ENCODE assay signal across 32 mouse cellular contexts in genomic region chr12:98973461-98973860, GRCm38 (mm10). TPM values are rescaled to one million over a fixed set of nuclear protein-coding genes. Genes with fewer than 3 reads are reported as not detected.
A peak's percentile ranks its signal among the peaks of the same experiment; 100 is the strongest.
DNase-seq lines count a peak whose midpoint lies in the region; ATAC-seq and TF ChIP-seq lines count a peak whose summit lies in the region.
"Had no signal": no experiment of that assay in that cellular context is flagged by ENCODE, and none has a peak within 500 bp of the region (broad histone marks: within the 10 kb centered on the region; RNA-seq: fewer than 3 reads in every experiment).

No protein-coding gene starts in this region.

- H3K4me3 ChIP-seq in forebrain, embryonic 15.5 days: no peak overlapping the region
- H3K4me3 ChIP-seq in forebrain, postnatal 0 days (ENCODE audit: low read depth, low read length): no peak overlapping the region
- no peak overlapping the region for H3K4me3 ChIP-seq in layer of hippocampus, adult 2 months
- peak overlapping the region in 1 of 3 experiments; percentile 6 for H3K4me3 ChIP-seq in CH12.LX (replicated peaks in 1 of 3; ENCODE audit: low read depth in 2 of 3, low read length in 2 of 3, poor library complexity in 1 of 3)
- H3K4me3 ChIP-seq in ES-Bruce4 (ENCODE audit: low read depth, low read length): no peak overlapping the region
- H3K4me3 ChIP-seq in intestine, postnatal 0 days (ENCODE audit: low read depth, low read length): no peak overlapping the region
- H3K4me3 ChIP-seq: embryonic facial prominence, embryonic 10.5 days; embryonic facial prominence, embryonic 15.5 days; kidney, embryonic 15.5 days; limb, embryonic 13.5 days; liver, embryonic 12.5 days; neural tube, embryonic 15.5 days; stomach, embryonic 15.5 days had no signal

- in situ Hi-C loops in CH12.LX (cut with MboI; ENCODE audit: low pct_ligation_motif_present, low pct_unique_long_range_greater_than_20kb, low sequenced_read_pairs): no loop called here

- DNase-seq in forebrain, postnatal 0 days: no peak
- DNase-seq in layer of hippocampus, adult 2 months (ENCODE audit: low spot score in 2 of 2): no peak
- no peak for DNase-seq in layer of hippocampus, adult 18-20 months (ENCODE audit: low spot score in 2 of 2)
- no peak for DNase-seq in CH12.LX (ENCODE audit: extremely low read depth)
- no peak for DNase-seq in embryo, embryonic 11 days
- DNase-seq: adrenal gland, adult 2 months; adrenal gland, postnatal 36 days; cerebellum, postnatal 14 days; gastrocnemius, postnatal 25 days; heart, adult 18-20 months; heart, postnatal 4 days; kidney, adult 18-20 months; kidney, postnatal 25 days; liver, postnatal 0 days; lung, postnatal 36 days; right cerebral cortex, postnatal 14 days had no signal

- H3K4me1 ChIP-seq in forebrain, embryonic 15.5 days: peaks cover 11% of the 10 kb centered on the region
- no peaks in the 10 kb centered on the region for H3K4me1 ChIP-seq in forebrain, postnatal 0 days (ENCODE audit: insufficient read depth)
- H3K4me1 ChIP-seq in CH12.LX (ENCODE audit: control insufficient read depth in 1 of 2, insufficient read depth in 2 of 2) (peaks cover 16 to 33% of the 10 kb centered on the region in 2 experiments), ES-Bruce4 (ENCODE audit: control insufficient read depth, insufficient read depth, low read length) (no peaks in the 10 kb centered on the region)
- no peaks in the 10 kb centered on the region for H3K4me1 ChIP-seq in intestine, postnatal 0 days (replicated peaks; ENCODE audit: control insufficient read depth, insufficient read depth, low read length)
- H3K4me1 ChIP-seq: embryonic facial prominence, embryonic 10.5 days; embryonic facial prominence, embryonic 15.5 days; kidney, embryonic 15.5 days; limb, embryonic 13.5 days; liver, embryonic 12.5 days; neural tube, embryonic 15.5 days; stomach, embryonic 15.5 days had no signal

- no peaks in the 10 kb centered on the region for H3K79me2 ChIP-seq in CH12.LX (replicated peaks; ENCODE audit: control insufficient read depth, extremely low read depth, insufficient read depth, poor library complexity, severe bottlenecking)

- TF ChIP-seq CTCF in forebrain, postnatal 0 days (IDR thresholded peaks at IDR 0.05; ENCODE audit: low read depth): no peak
- peak; percentile 30; the same call in 1 of the 2 replicates for TF ChIP-seq CTCF in layer of hippocampus, adult 2 months (conservative IDR thresholded peaks at IDR 0.05)
- TF ChIP-seq CTCF in CH12.LX (conservative IDR thresholded peaks at IDR 0.05 in 1 of 2, IDR thresholded peaks at IDR 0.05 in 1 of 2; ENCODE audit: low read depth in 2 of 2, low read length in 2 of 2): peak in 1 of 2 experiments; percentile 33; a peak in 1 of 4 replicates
- TF ChIP-seq CTCF in ES-Bruce4 (IDR thresholded peaks at IDR 0.05; ENCODE audit: low read depth, low read length): peak; percentile 32
- no peak for TF ChIP-seq CTCF in intestine, postnatal 0 days (IDR thresholded peaks at IDR 0.05; ENCODE audit: low read depth)

- WGBS in forebrain, embryonic 15.5 days: 85% methylated on average over 10 of the region's 10 CpGs
- 87% methylated on average over 10 of the region's 10 CpGs for WGBS in forebrain, postnatal 0 days
- WGBS in intestine, postnatal 0 days: 87% methylated on average over 10 of the region's 10 CpGs

- no peak for ATAC-seq in forebrain, embryonic 15.5 days (replicated peaks)
- no peak for ATAC-seq in forebrain, postnatal 0 days
- no peak for ATAC-seq in intestine, postnatal 0 days
- ATAC-seq: activated CD4-positive, CD25-positive, alpha-beta regulatory T cell, adult 4 months; CD4-positive, CD25-positive, alpha-beta regulatory T cell, adult 4 months; liver, embryonic 12.5 days; liver, postnatal 0 days; Patski had no signal

- H3K27me3 ChIP-seq in forebrain, embryonic 15.5 days: no peaks in the 10 kb centered on the region
- no peaks in the 10 kb centered on the region for H3K27me3 ChIP-seq in forebrain, postnatal 0 days (ENCODE audit: insufficient read depth, low read length)
- no peaks in the 10 kb centered on the region for H3K27me3 ChIP-seq in CH12.LX (replicated peaks)
- H3K27me3 ChIP-seq in ES-Bruce4 (ENCODE audit: control insufficient read depth, insufficient read depth, low read length, poor library complexity, severe bottlenecking): no peaks in the 10 kb centered on the region
- H3K27me3 ChIP-seq in intestine, postnatal 0 days (replicated peaks; ENCODE audit: control insufficient read depth, insufficient read depth, low read length): no peaks in the 10 kb centered on the region
- H3K27me3 ChIP-seq: embryonic facial prominence, embryonic 15.5 days; kidney, embryonic 15.5 days; limb, embryonic 13.5 days; liver, embryonic 12.5 days; neural tube, embryonic 15.5 days; Patski; stomach, embryonic 15.5 days had no signal

- no peak overlapping the region for H3K4me2 ChIP-seq in forebrain, embryonic 15.5 days (replicated peaks)
- H3K4me2 ChIP-seq in forebrain, postnatal 0 days (ENCODE audit: low read depth): no peak overlapping the region
- peak overlapping the region; percentile 37; the same call in 1 of the 2 replicates for H3K4me2 ChIP-seq in CH12.LX (ENCODE audit: insufficient read depth, low read depth, poor library complexity, severe bottlenecking)
- H3K4me2 ChIP-seq in intestine, postnatal 0 days (replicated peaks; ENCODE audit: low read depth): no peak overlapping the region
- H3K4me2 ChIP-seq: embryonic facial prominence, embryonic 15.5 days; heart, embryonic 11.5 days; kidney, embryonic 15.5 days; limb, embryonic 13.5 days; liver, embryonic 12.5 days; neural tube, embryonic 15.5 days; stomach, embryonic 15.5 days had no signal

- no peak for TF ChIP-seq RAD21 in CH12.LX (IDR thresholded peaks at IDR 0.05; ENCODE audit: low read depth, low read length)

- TF ChIP-seq EP300 in CH12.LX (IDR thresholded peaks at IDR 0.05; ENCODE audit: low read length): no peak
- no peak for TF ChIP-seq EP300 in ES-Bruce4 (IDR thresholded peaks at IDR 0.05; ENCODE audit: insufficient read depth, low read depth, low read length)

- no peak for TF ChIP-seq POLR2A in CH12.LX (IDR thresholded peaks at IDR 0.05; ENCODE audit: low read depth, low read length)
- TF ChIP-seq POLR2A in ES-Bruce4 (IDR thresholded peaks at IDR 0.05; ENCODE audit: insufficient read depth, low read length): no peak

- no peaks in the 10 kb centered on the region for H3K9me3 ChIP-seq in forebrain, embryonic 15.5 days
- H3K9me3 ChIP-seq in forebrain, postnatal 0 days (ENCODE audit: low read length): no peaks in the 10 kb centered on the region
- H3K9me3 ChIP-seq in CH12.LX (replicated peaks; ENCODE audit: low read length): no peaks in the 10 kb centered on the region
- no peaks in the 10 kb centered on the region for H3K9me3 ChIP-seq in ES-Bruce4 (replicated peaks; ENCODE audit: control insufficient read depth, insufficient read depth, low read length, poor library complexity, severe bottlenecking)
- no peaks in the 10 kb centered on the region for H3K9me3 ChIP-seq in intestine, postnatal 0 days (ENCODE audit: control insufficient read depth)
- H3K9me3 ChIP-seq: embryonic facial prominence, embryonic 15.5 days; kidney, embryonic 15.5 days; limb, embryonic 13.5 days; liver, embryonic 12.5 days; stomach, embryonic 15.5 days had no signal

- dilution Hi-C loops in CH12.LX (cut with MboI; ENCODE audit: extremely low pct_ligation_motif_present, extremely low pct_unique_long_range_greater_than_20kb, low sequenced_read_pairs): no loop called here

- 0 out of 2 replicates have a peak overlapping the region, but pooled peaks have one; percentile 53 for H3K27ac ChIP-seq in forebrain, embryonic 15.5 days (replicated peaks)
- H3K27ac ChIP-seq in forebrain, postnatal 0 days (ENCODE audit: low read depth, low read length): no peak overlapping the region
- no peak overlapping the region for H3K27ac ChIP-seq in layer of hippocampus, adult 2 months
- H3K27ac ChIP-seq in CH12.LX (ENCODE audit: insufficient read depth, low read depth) (no peak overlapping the region), ES-Bruce4 (ENCODE audit: insufficient read depth, low read length) (no peak overlapping the region)
- H3K27ac ChIP-seq in intestine, postnatal 0 days (ENCODE audit: low read depth, low read length): no peak overlapping the region
- H3K27ac ChIP-seq: embryonic facial prominence, embryonic 15.5 days; kidney, embryonic 15.5 days; limb, embryonic 13.5 days; liver, embryonic 12.5 days; neural tube, embryonic 15.5 days; stomach, embryonic 15.5 days had no signal

- peaks cover 23% of the 10 kb centered on the region for H3K36me3 ChIP-seq in forebrain, embryonic 15.5 days
- peaks cover 31% of the 10 kb centered on the region for H3K36me3 ChIP-seq in forebrain, postnatal 0 days (ENCODE audit: insufficient read depth)
- H3K36me3 ChIP-seq in CH12.LX (replicated peaks in 1 of 2; ENCODE audit: control insufficient read depth in 1 of 2, insufficient read depth in 1 of 2, low read length in 1 of 2) (peaks cover 0 to 11% of the 10 kb centered on the region in 2 experiments), ES-Bruce4 (ENCODE audit: control insufficient read depth, insufficient read depth, low read length, poor library complexity, severe bottlenecking) (no peaks in the 10 kb centered on the region)
- H3K36me3 ChIP-seq in intestine, postnatal 0 days (ENCODE audit: control insufficient read depth, insufficient read depth): peaks cover 6% of the 10 kb centered on the region; the same call in 1 of the 2 replicates

- no peak overlapping the region for H3K9ac ChIP-seq in forebrain, embryonic 15.5 days (replicated peaks)
- no peak overlapping the region for H3K9ac ChIP-seq in forebrain, postnatal 0 days
- H3K9ac ChIP-seq in CH12.LX (ENCODE audit: insufficient read depth, low read depth) (no peak overlapping the region), ES-Bruce4 (ENCODE audit: low read depth, poor library complexity, severe bottlenecking) (no peak overlapping the region)
- no peak overlapping the region for H3K9ac ChIP-seq in intestine, postnatal 0 days (ENCODE audit: low read depth, low read length)
- H3K9ac ChIP-seq: embryonic facial prominence, embryonic 15.5 days; kidney, embryonic 15.5 days; limb, embryonic 13.5 days; liver, embryonic 12.5 days; liver, postnatal 0 days; neural tube, embryonic 15.5 days; stomach, embryonic 15.5 days had no signal

TF ChIP-seq in CH12.LX, 34 proteins besides CTCF, POLR2A, EP300 and RAD21 (continues in another document):
- no peak for TF ChIP-seq NRF1 (IDR thresholded peaks at IDR 0.05; ENCODE audit: low read depth, low read length)
- TF ChIP-seq ZC3H11A (IDR thresholded peaks at IDR 0.05; ENCODE audit: low read depth, low read length): no peak

RNA-seq across cellular contexts. Expression of gene Ttc8, which starts 53.1 kb away (rescaled TPM):
- 35.4 and 38.4 TPM in 2 replicates for polyA plus RNA-seq in forebrain, embryonic 15.5 days (2015; fragmentation: Nextera tagmentation; extraction: Ambion mirVana)
- total RNA-seq in forebrain, postnatal 0 days (2014; rRNA removed): 20.9 and 28.5 TPM in 2 replicates
- 16.0 and 22.7 TPM in 2 replicates for polyA plus RNA-seq in forebrain, postnatal 0 days (2015; fragmentation: Nextera tagmentation; extraction: Ambion mirVana)
- total RNA-seq in layer of hippocampus, adult 2 months (2021): 10 to 100 TPM; 43.7 to 59.0 TPM
- total RNA-seq in layer of hippocampus, adult 18-20 months (2021): 10 to 100 TPM; 45.5 to 50.5 TPM
- total RNA-seq in CH12.LX (2012; rRNA removed) (4.9 and 5.0 TPM in 2 replicates), CH12.LX (2014; rRNA removed) (6.8 and 9.4 TPM in 2 replicates)
- polyA plus RNA-seq in CH12.LX (2012; ENCODE audit: insufficient read length, low read depth) (3.2 and 4.5 TPM in 2 replicates), ES-Bruce4 (2011; ENCODE audit: insufficient read depth, insufficient read length, low read depth, missing spikeins) (9.0 and 12.5 TPM in 2 replicates)
- 6.7 and 6.9 TPM in 2 replicates for polyA plus RNA-seq in intestine, postnatal 0 days (2015; fragmentation: Nextera tagmentation; extraction: Ambion mirVana)
- total RNA-seq: MEL; monocyte, adult 5-6 weeks had no signal

Comparison
In these comparisons a context has a peak if more than half of its experiments do, and no peak if none do; other contexts are left out.
1. CTCF ChIP-seq: peak in layer of hippocampus, adult 2 months (single experiment) and ES-Bruce4 (single experiment); none in forebrain, postnatal 0 days (single experiment) and intestine, postnatal 0 days (single experiment).